Mouse (Mus musculus) G1E (cell line): ENCODE results near the gene Filip1l. TPM values are rescaled to one million over a fixed set of nuclear protein-coding genes. Genes with fewer than 3 reads are reported as not detected.

Source experiments
- ATAC-seq: 2 replicates; pipeline ENCODE4 v1.8.0; 2016; ENCODE audit warnings: mild to moderate bottlenecking; ENCODE audit not compliant: insufficient number of reproducible peaks, poor library complexity, low FRiP score, severe bottlenecking; ENCODE audit errors: extremely low read depth
- DNase-seq: peaks from one replicate; pipeline ENCODE4 v3.0.0; 2012; ENCODE audit warnings: low spot score
- H3K27me3 ChIP-seq: 2 replicates; pipeline ENCODE4 v1.6.1; 2012; ENCODE audit warnings: mild to moderate bottlenecking, low read length, inconsistent platforms; ENCODE audit not compliant: insufficient read depth
- H3K36me3 ChIP-seq: replicated peaks from 2 replicates; pipeline ENCODE3; 2012; ENCODE audit warnings: mild to moderate bottlenecking, inconsistent platforms
- H3K4me1 ChIP-seq: 2 replicates; pipeline ENCODE4 v1.6.1; 2012; ENCODE audit warnings: low read depth, low read length, inconsistent platforms, mixed read lengths; ENCODE audit not compliant: insufficient read depth
- H3K4me3 ChIP-seq: 2 replicates; pipeline ENCODE4 v1.5.1; 2012; ENCODE audit warnings: low read depth, mild to moderate bottlenecking, inconsistent platforms, low read length, moderate library complexity, mixed read lengths
- H3K9me3 ChIP-seq: replicated peaks from 2 replicates; pipeline ENCODE4 v1.6.1; 2012; ENCODE audit warnings: inconsistent platforms
- CTCF ChIP-seq: IDR thresholded peaks from 2 replicates; pipeline ENCODE4 v1.5.1; 2012; ENCODE audit warnings: low read depth, low read length, inconsistent platforms, mixed read lengths
- GATA1 ChIP-seq: IDR thresholded peaks from 2 replicates; pipeline ENCODE4 v1.6.1; 2012; ENCODE audit warnings: borderline replicate concordance, low read length, inconsistent platforms, mixed read lengths
- GATA2 ChIP-seq: IDR thresholded peaks from 2 replicates; pipeline ENCODE4 v1.6.1; 2012; ENCODE audit warnings: low read depth, low read length, inconsistent platforms, borderline replicate concordance
- POLR2AphosphoS5 ChIP-seq: IDR thresholded peaks from 2 replicates; pipeline ENCODE4 v1.6.1; 2012; ENCODE audit warnings: low read depth, low read length, inconsistent platforms; ENCODE audit not compliant: insufficient replicate concordance
- TAL1 ChIP-seq: conservative IDR thresholded peaks from 2 replicates; pipeline ENCODE4 v1.6.1; 2012; ENCODE audit warnings: low read depth, low read length, inconsistent platforms, mixed read lengths
- polyA plus RNA-seq: library from polyadenylated mRNA; stranded (reverse); fragments of >175 nt; gene quantifications from 2 replicates; pipeline ENCODE4 v1.2.3, GENCODE M21; 2012
- total RNA-seq, 2 experiments: library from RNA; stranded (forward) in 1 of 2; stranded (reverse) in 1 of 2; fragments of 200-1000 nt in 1 of 2; fragments of >200 nt in 1 of 2; fragmentation: Nextera tagmentation in 1 of 2; gene quantifications; 2 replicates each; pipeline ENCODE4 v1.2.3; 2014 to 2017

Gene Filip1l
- total and polyA plus RNA-seq, 3 experiments: 0.01 to 0.22 TPM; not detected in 1

GRCm38 (mm10) chr16:57465386-57465913, 112.6 kb downstream of the Filip1l start:
- Histone ChIP-seq H3K36me3 (peaks cover 4% of the 10 kb centered on the region), H3K4me3 (no peak overlapping the region), H3K9me3 (no peaks in the 10 kb centered on the region), H3K27me3 (no peaks in the 10 kb centered on the region), H3K4me1 (no peaks in the 10 kb centered on the region)
- TF ChIP-seq TAL1: no peak
- no peak for TF ChIP-seq GATA1
- TF ChIP-seq GATA2: no peak
- no peak for TF ChIP-seq CTCF
- TF ChIP-seq POLR2AphosphoS5: no peak
- no peak for DNase-seq
- ATAC-seq: no peak

GRCm38 (mm10) chr16:57469301-57469700, 116.4 kb downstream of the Filip1l start:
- TF ChIP-seq GATA2 (no peak), POLR2AphosphoS5 (no peak), CTCF (no peak), GATA1 (no peak), TAL1 (no peak)
- no peaks in the 10 kb centered on the region for H3K9me3 ChIP-seq
- no peak overlapping the region for H3K4me3 ChIP-seq
- DNase-seq (no peak), ATAC-seq (no peak)
- no peaks in the 10 kb centered on the region for H3K27me3 ChIP-seq
- peaks cover 7% of the 10 kb centered on the region for H3K36me3 ChIP-seq
- H3K4me1 ChIP-seq: no peaks in the 10 kb centered on the region

- no peaks in the 10 kb centered on the region for H3K4me1 ChIP-seq
- H3K4me3 ChIP-seq: no peak overlapping the region
- H3K27me3 ChIP-seq: no peaks in the 10 kb centered on the region
- no peaks in the 10 kb centered on the region for H3K9me3 ChIP-seq
- no peak for DNase-seq
- H3K36me3 ChIP-seq: peaks cover 7% of the 10 kb centered on the region
- ATAC-seq: no peak
- TF ChIP-seq TAL1: no peak
Observed at GRCm38 (mm10) chr16:57469869-57470268, 117.0 kb downstream of the Filip1l start.

GRCm38 (mm10) chr16:57470286-57470830, 117.5 kb downstream of the Filip1l start:
- H3K9me3 ChIP-seq: no peaks in the 10 kb centered on the region
- no peaks in the 10 kb centered on the region for H3K4me1 ChIP-seq
- no peak overlapping the region for H3K4me3 ChIP-seq
- H3K36me3 ChIP-seq: peaks cover 7% of the 10 kb centered on the region
- DNase-seq (no peak), ATAC-seq (no peak)
- no peak for TF ChIP-seq TAL1
- TF ChIP-seq GATA2: no peak
- no peak for TF ChIP-seq POLR2AphosphoS5
- no peak for TF ChIP-seq CTCF
- no peak for TF ChIP-seq GATA1
- H3K27me3 ChIP-seq: no peaks in the 10 kb centered on the region

GRCm38 (mm10) chr16:57471071-57471470, 118.2 kb downstream of the Filip1l start:
- Histone ChIP-seq H3K27me3 (no peaks in the 10 kb centered on the region), H3K4me1 (no peaks in the 10 kb centered on the region), H3K4me3 (no peak overlapping the region), H3K9me3 (no peaks in the 10 kb centered on the region), H3K36me3 (peaks cover 7% of the 10 kb centered on the region)
- no peak for ATAC-seq
- no peak for DNase-seq
- TF ChIP-seq GATA1: no peak
- TF ChIP-seq TAL1: no peak
- TF ChIP-seq POLR2AphosphoS5: no peak
- TF ChIP-seq GATA2: no peak
- no peak for TF ChIP-seq CTCF

GRCm38 (mm10) chr16:57473415-57474085, 120.7 kb downstream of the Filip1l start:
- no peaks in the 10 kb centered on the region for H3K27me3 ChIP-seq
- H3K4me3 ChIP-seq: no peak overlapping the region
- TF ChIP-seq CTCF: no peak
- TF ChIP-seq POLR2AphosphoS5: no peak
- no peak for TF ChIP-seq GATA1
- no peak for ATAC-seq
- H3K36me3 ChIP-seq: peaks cover 7% of the 10 kb centered on the region
- H3K9me3 ChIP-seq: peaks cover 6% of the 10 kb centered on the region
- no peak for DNase-seq
- H3K4me1 ChIP-seq: no peaks in the 10 kb centered on the region

GRCm38 (mm10) chr16:57478451-57478850, 125.6 kb downstream of the Filip1l start:
- Histone ChIP-seq H3K4me1 (no peaks in the 10 kb centered on the region), H3K27me3 (no peaks in the 10 kb centered on the region), H3K9me3 (peaks cover 6% of the 10 kb centered on the region), H3K4me3 (no peak overlapping the region), H3K36me3 (peaks cover 11% of the 10 kb centered on the region)
- no peak for TF ChIP-seq GATA2
- no peak for TF ChIP-seq TAL1
- no peak for TF ChIP-seq POLR2AphosphoS5
- TF ChIP-seq GATA1: no peak
- ATAC-seq: no peak
- no peak for DNase-seq
